In the genomic region with DNA sequence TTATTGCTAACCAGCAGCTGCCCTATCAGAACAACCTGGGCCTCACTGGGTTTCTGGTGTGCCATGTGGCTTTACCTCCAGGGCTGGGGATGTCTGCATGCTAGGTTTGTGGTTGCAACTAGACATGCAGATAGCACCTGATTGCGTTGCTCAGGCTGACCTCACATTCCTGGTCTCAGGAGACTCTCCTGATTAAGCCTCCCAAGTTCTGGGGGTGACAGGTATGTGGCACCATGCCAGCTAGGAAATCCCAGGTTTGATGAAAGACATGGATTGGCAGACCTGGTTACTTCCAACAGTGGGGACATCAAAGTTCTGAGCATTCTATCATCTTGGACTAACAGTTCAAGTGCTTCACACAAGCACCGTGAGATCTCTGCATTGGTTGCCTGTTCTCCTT, we compare ENCODE assay signal across 24 mouse cellular contexts. TPM values are rescaled to one million over a fixed set of nuclear protein-coding genes. Genes with fewer than 3 reads are reported as not detected.
DNase-seq lines count a peak whose midpoint lies in the region; ATAC-seq and TF ChIP-seq lines count a peak whose summit lies in the region.
"Had no signal": no experiment of that assay in that cellular context is flagged by ENCODE, and none has a peak within 500 bp of the region (broad histone marks: within the 10 kb centered on the region; RNA-seq: fewer than 3 reads in every experiment).

No protein-coding gene starts in this region.

- peaks cover 34% of the 10 kb centered on the region for H3K36me3 ChIP-seq in heart, embryonic 10.5 days
- H3K36me3 ChIP-seq in liver, embryonic 12.5 days, result peaks cover 49% of the 10 kb centered on the region
- H3K36me3 ChIP-seq in liver, postnatal 0 days (replicated peaks; ENCODE audit: insufficient read depth, low read length), result 0 out of 2 replicates have a peak, but pooled peaks cover 3% of the 10 kb centered on the region

- no peak for TF ChIP-seq CTCF in liver, postnatal 0 days (IDR thresholded peaks at IDR 0.05; ENCODE audit: low read depth)

- WGBS in heart, embryonic 10.5 days, result 84% methylated on average over 2 of the region's 2 CpGs
- WGBS in liver, embryonic 12.5 days (ENCODE audit: insufficient replicate concordance), result 78% methylated on average over 2 of the region's 2 CpGs
- WGBS in liver, postnatal 0 days (ENCODE audit: insufficient replicate concordance), result 82% methylated on average over 2 of the region's 2 CpGs

- H3K4me1 ChIP-seq in heart, embryonic 10.5 days, result peaks cover 17% of the 10 kb centered on the region
- peaks cover 34% of the 10 kb centered on the region for H3K4me1 ChIP-seq in liver, embryonic 12.5 days
- peaks cover 14% of the 10 kb centered on the region for H3K4me1 ChIP-seq in liver, postnatal 0 days (ENCODE audit: insufficient read depth)

- H3K9ac ChIP-seq in liver, embryonic 12.5 days, result no peak overlapping the region
- H3K9ac ChIP-seq in liver, postnatal 0 days (replicated peaks), result no peak overlapping the region
- H3K9ac ChIP-seq: embryonic facial prominence, embryonic 13.5 days; embryonic facial prominence, embryonic 15.5 days; forebrain, embryonic 12.5 days had no signal

- H3K4me2 ChIP-seq in liver, embryonic 12.5 days, result 0 out of 2 replicates have a peak overlapping the region, but pooled peaks have one; percentile 24
- H3K4me2 ChIP-seq in liver, postnatal 0 days (ENCODE audit: low read depth, low read length), result no peak overlapping the region
- H3K4me2 ChIP-seq: embryonic facial prominence, embryonic 13.5 days; embryonic facial prominence, embryonic 15.5 days; forebrain, embryonic 12.5 days had no signal

- no peaks in the 10 kb centered on the region for H3K27me3 ChIP-seq in heart, embryonic 10.5 days (ENCODE audit: insufficient read depth, poor library complexity, severe bottlenecking)
- no peaks in the 10 kb centered on the region for H3K27me3 ChIP-seq in liver, embryonic 12.5 days (replicated peaks)
- H3K27me3 ChIP-seq in liver, postnatal 0 days (ENCODE audit: insufficient read depth, low read length), result no peaks in the 10 kb centered on the region
- H3K27me3 ChIP-seq: embryonic facial prominence, embryonic 13.5 days; embryonic facial prominence, embryonic 15.5 days; forebrain, embryonic 12.5 days had no signal

- TF ChIP-seq EP300 in liver, postnatal 0 days (IDR thresholded peaks at IDR 0.05; ENCODE audit: low read depth), result no peak

- DNase-seq in heart, embryonic 10.5 days (ENCODE audit: low spot score), result peak; percentile 74
- DNase-seq in heart, adult 18-20 months, result no peak
- DNase-seq in liver, result no peak
- DNase-seq in testis, postnatal 10 days (ENCODE audit: low spot score), result peak; percentile 37
- DNase-seq in testis, postnatal 14 days (ENCODE audit: low spot score), result no peak
- DNase-seq in liver, postnatal 0 days, result peak; percentile 11
- no peak for DNase-seq in thymus, postnatal 36 days
- DNase-seq: adrenal gland, adult 2 months; adrenal gland, postnatal 10 days; adrenal gland, postnatal 25 days; cerebellum, adult 11 months; cerebellum, adult 18-20 months; cerebellum, adult 8-10 months; cerebellum, adult 9-11 months; cerebellum, postnatal 14 days; cerebellum, postnatal 36 days; embryo, embryonic 11 days had no signal

- H3K27ac ChIP-seq in heart, embryonic 10.5 days, result no peak overlapping the region
- no peak overlapping the region for H3K27ac ChIP-seq in liver, embryonic 12.5 days
- H3K27ac ChIP-seq in liver, postnatal 0 days (ENCODE audit: low read depth), result no peak overlapping the region
- H3K27ac ChIP-seq: embryonic facial prominence, embryonic 13.5 days; embryonic facial prominence, embryonic 15.5 days; forebrain, embryonic 10.5 days; forebrain, embryonic 12.5 days had no signal

- H3K4me3 ChIP-seq in heart, embryonic 10.5 days, result no peak overlapping the region
- H3K4me3 ChIP-seq in liver, embryonic 12.5 days, result no peak overlapping the region
- H3K4me3 ChIP-seq in liver, postnatal 0 days (ENCODE audit: low read depth, low read length), result no peak overlapping the region
- H3K4me3 ChIP-seq: embryonic facial prominence, embryonic 13.5 days; embryonic facial prominence, embryonic 15.5 days; erythroblast, embryonic 14.5 days; forebrain, embryonic 10.5 days; forebrain, embryonic 12.5 days had no signal

- H3K9me3 ChIP-seq in heart, embryonic 10.5 days, result no peaks in the 10 kb centered on the region
- no peaks in the 10 kb centered on the region for H3K9me3 ChIP-seq in liver, embryonic 12.5 days (replicated peaks)
- H3K9me3 ChIP-seq in liver, postnatal 0 days (ENCODE audit: low read length), result no peaks in the 10 kb centered on the region
- H3K9me3 ChIP-seq: embryonic facial prominence, embryonic 13.5 days; embryonic facial prominence, embryonic 15.5 days; forebrain, embryonic 10.5 days; forebrain, embryonic 12.5 days had no signal

- ATAC-seq in liver, embryonic 12.5 days, result no peak
- ATAC-seq in liver, postnatal 0 days, result no peak
- ATAC-seq: forebrain, embryonic 14.5 days had no signal

RNA-seq across cellular contexts. Expression of gene Myo9b, which starts 4.8 kb away (rescaled TPM):
- polyA plus RNA-seq in heart, embryonic 10.5 days (2016; fragmentation: Nextera tagmentation; extraction: Ambion mirVana), result 23.0 and 26.7 TPM in 2 replicates
- 10 to 100 TPM; 20.5 to 22.3 TPM for total RNA-seq in heart, adult 18-20 months (2021)
- polyA plus RNA-seq in liver, embryonic 12.5 days (2016; fragmentation: Nextera tagmentation; extraction: Ambion mirVana), result 13.5 and 13.8 TPM in 2 replicates
- 3.8 and 5.1 TPM in 2 replicates for polyA plus RNA-seq in liver, postnatal 0 days (2015; fragmentation: Nextera tagmentation; extraction: Ambion mirVana)

RNA-seq across cellular contexts. Expression of gene Haus8, which starts 5.0 kb away (rescaled TPM):
- polyA plus RNA-seq in heart, embryonic 10.5 days (2016; fragmentation: Nextera tagmentation; extraction: Ambion mirVana), result 82.8 and 103 TPM in 2 replicates
- total RNA-seq in heart, adult 18-20 months (2021), result 10 to 100 TPM; 25.5 to 29.5 TPM
- 60.1 and 62.8 TPM in 2 replicates for polyA plus RNA-seq in liver, embryonic 12.5 days (2016; fragmentation: Nextera tagmentation; extraction: Ambion mirVana)
- 16.5 and 18.6 TPM in 2 replicates for polyA plus RNA-seq in liver, postnatal 0 days (2015; fragmentation: Nextera tagmentation; extraction: Ambion mirVana)

Comparison
In these comparisons a context has a peak if more than half of its experiments do, and no peak if none do; other contexts are left out.
1. DNase-seq: peak in heart, embryonic 10.5 days (single experiment), testis, postnatal 10 days (single experiment) and liver, postnatal 0 days (single experiment); none in heart, adult 18-20 months (0 of 2), liver (single experiment), testis, postnatal 14 days (single experiment) and thymus, postnatal 36 days (0 of 2).